Mouse (Mus musculus) heart, adult 2 months (tissue): ENCODE measurements around the gene Foxe1. TPM values are rescaled to one million over a fixed set of nuclear protein-coding genes. Genes with fewer than 3 reads are reported as not detected.

Experiments used
- DNase-seq, 2 experiments: peaks; one replicate each; pipeline ENCODE4 v3.0.0; 2021
- H3K27ac ChIP-seq: fragments of 200-600 bp; 2 replicates; pipeline ENCODE4 v1.8.1; 2022
- H3K27me3 ChIP-seq: fragments of 200-500 bp; 2 replicates; pipeline ENCODE4 v1.6.1; 2012; ENCODE audit warnings: mild to moderate bottlenecking, low read length, inconsistent platforms, mixed read lengths; ENCODE audit not compliant: control insufficient read depth, insufficient read depth
- H3K36me3 ChIP-seq: fragments of 200-500 bp; 2 replicates; pipeline ENCODE4 v1.6.1; 2012; ENCODE audit warnings: low read length, inconsistent platforms; ENCODE audit not compliant: control insufficient read depth, insufficient read depth
- H3K4me1 ChIP-seq: fragments of 200-500 bp; 2 replicates; pipeline ENCODE4 v1.6.1; 2011; ENCODE audit warnings: low read length; ENCODE audit not compliant: control insufficient read depth, insufficient read depth
- H3K4me3 ChIP-seq: fragments of 200-600 bp; 2 replicates; pipeline ENCODE4 v1.8.1; 2022
- H3K79me2 ChIP-seq: fragments of 200-500 bp; replicated peaks from 2 replicates; pipeline ENCODE4 v1.6.1; 2012; ENCODE audit warnings: mild to moderate bottlenecking, inconsistent platforms, low read length, moderate library complexity, mixed read lengths; ENCODE audit not compliant: control insufficient read depth, insufficient read depth
- H3K9ac ChIP-seq: fragments of 200-500 bp; 2 replicates; pipeline ENCODE4 v1.6.1; 2012; ENCODE audit warnings: low read depth, mild to moderate bottlenecking, control low read depth, inconsistent platforms, low read length, mixed read lengths
- CTCF ChIP-seq: fragments of 200-600 bp; IDR thresholded peaks from 2 replicates; pipeline ENCODE4 v1.8.1; 2022; ENCODE audit warnings: antibody characterized with exemption, mild to moderate bottlenecking, moderate library complexity
- EP300 ChIP-seq: fragments of 200-500 bp; IDR thresholded peaks from 2 replicates; pipeline ENCODE4 v1.6.1; 2011; ENCODE audit warnings: low read depth, low read length, control low read depth; ENCODE audit not compliant: insufficient read depth
- POLR2A ChIP-seq: fragments of 200-500 bp; IDR thresholded peaks from 2 replicates; pipeline ENCODE4 v1.6.1; 2011; ENCODE audit warnings: mild to moderate bottlenecking, low read depth, low read length, control low read depth; ENCODE audit not compliant: insufficient read depth
- WGBS: fragments of 180-500 bp; shearing (Covaris S2); methylation state at CpG from one replicate; pipeline ENCODE4 v1.1.7; 2018; 5-methylcytosine and 5-hydroxymethylcytosine counted together
- intact Hi-C: fragments of 180-260 bp; cut with DNase I; formaldehyde crosslinking; loops from one replicate; pipeline ENCODE4 v1.15.1; 2025
- polyA plus RNA-seq: library from polyadenylated mRNA; depleted of rRNA; stranded (reverse); fragments of >200 nt; gene quantifications from 2 replicates; pipeline ENCODE4 v1.2.3, GENCODE M21; 2012
- total RNA-seq, 2 experiments: library from RNA; stranded (reverse); gene quantifications; 2 replicates each; pipeline ENCODE4 v1.2.3; 2021

Foxe1 gene
- total and polyA plus RNA-seq, 3 experiments: not detected

DNA sequence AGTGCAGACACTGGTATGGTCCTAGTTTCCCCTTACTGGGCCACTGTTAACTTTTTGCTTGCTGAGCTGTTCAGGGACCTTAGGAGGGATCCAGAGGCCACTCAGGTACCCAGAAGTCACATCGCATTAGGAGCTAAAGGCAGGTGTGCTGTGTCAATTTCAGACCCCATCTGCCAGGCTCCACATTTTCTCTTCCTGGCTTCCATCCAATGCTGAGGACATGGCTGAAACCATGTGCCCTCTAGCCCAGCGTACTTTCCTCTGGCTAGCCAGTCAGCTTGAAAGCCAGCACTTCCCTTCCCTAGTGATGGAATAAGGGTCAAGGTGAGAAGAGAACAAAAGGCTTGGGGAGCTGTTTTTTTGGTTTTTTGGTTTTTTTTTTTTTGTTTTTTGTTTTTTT, 31.8 kb upstream of the Foxe1 start:
- intact Hi-C loops: no loop called here
- H3K4me3 ChIP-seq: no peak overlapping the region
- no peaks in the 10 kb centered on the region; the same call in 1 of the 2 replicates for H3K4me1 ChIP-seq
- H3K27ac ChIP-seq: no peak overlapping the region
- H3K9ac ChIP-seq: no peak overlapping the region
- H3K79me2 ChIP-seq: no peaks in the 10 kb centered on the region
- no peak for DNase-seq
- no peaks in the 10 kb centered on the region for H3K27me3 ChIP-seq
- TF ChIP-seq EP300 (no peak), CTCF (no peak), POLR2A (no peak)
- H3K36me3 ChIP-seq: no peaks in the 10 kb centered on the region
- 75% methylated on average over 2 of the region's 2 CpGs for WGBS

DNA sequence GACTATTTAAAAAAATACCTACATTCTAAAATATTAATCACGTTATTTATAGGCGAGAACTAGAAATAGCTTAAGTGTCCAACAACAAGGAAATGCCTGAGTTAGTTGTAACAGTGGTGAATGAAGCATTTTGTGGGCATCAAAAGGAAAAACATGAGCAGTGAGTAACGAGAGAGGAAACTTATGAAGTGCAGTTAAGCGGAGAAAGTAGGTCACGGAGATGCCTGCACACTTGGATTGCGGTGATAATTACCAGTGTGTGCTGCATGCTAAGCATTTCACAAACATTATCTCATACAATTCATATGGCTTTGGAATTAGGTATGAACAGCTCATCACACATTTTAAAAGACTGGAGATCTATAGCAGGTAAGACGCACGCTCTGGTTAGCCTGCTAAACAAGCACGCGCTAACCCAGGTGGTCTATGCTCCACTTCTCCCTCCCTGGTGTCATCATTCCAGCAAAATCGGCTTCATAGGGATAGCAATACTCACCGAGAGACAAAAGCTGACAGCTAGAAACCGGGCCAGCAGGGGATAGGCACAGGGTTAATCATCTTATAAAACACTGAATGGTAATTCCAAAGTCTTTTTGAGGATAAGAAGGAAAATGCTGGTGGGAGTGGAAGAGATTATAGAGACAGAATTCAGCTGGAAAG, 21.5 kb upstream of the Foxe1 start:
- Histone ChIP-seq H3K79me2 (no peaks in the 10 kb centered on the region), H3K36me3 (no peaks in the 10 kb centered on the region), H3K4me1 (no peaks in the 10 kb centered on the region), H3K27me3 (peaks cover 2% of the 10 kb centered on the region; the same call in 1 of the 2 replicates), H3K9ac (no peak overlapping the region), H3K4me3 (no peak overlapping the region), H3K27ac (no peak overlapping the region)
- no peak for TF ChIP-seq EP300
- no peak for TF ChIP-seq CTCF
- TF ChIP-seq POLR2A: no peak
- intact Hi-C loops: no loop called here
- 73% methylated on average over 13 of the region's 13 CpGs for WGBS
- DNase-seq: no peak

DNA sequence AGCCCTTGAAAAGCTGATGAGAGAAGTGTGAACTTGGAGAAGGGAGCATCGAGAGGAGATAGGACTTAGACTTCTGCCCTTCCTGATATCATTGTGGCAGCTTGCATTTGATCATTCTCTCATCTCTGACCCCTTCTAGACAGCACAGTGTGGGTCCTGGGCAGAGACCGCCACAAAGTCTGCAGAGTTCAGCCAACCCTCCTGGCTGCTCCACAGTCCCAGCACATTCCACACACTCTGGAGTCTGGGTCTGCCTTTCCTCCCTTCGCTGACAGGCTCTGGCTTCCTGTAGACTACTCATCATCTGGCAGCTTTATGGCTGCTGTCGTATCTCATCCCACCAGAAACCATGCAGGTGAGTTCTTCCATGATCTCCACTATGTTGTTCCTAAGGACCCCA, 20.7 kb upstream of the Foxe1 start:
- Histone ChIP-seq H3K36me3 (no peaks in the 10 kb centered on the region), H3K9ac (no peak overlapping the region), H3K79me2 (no peaks in the 10 kb centered on the region), H3K4me1 (no peaks in the 10 kb centered on the region), H3K27me3 (peaks cover 2% of the 10 kb centered on the region; the same call in 1 of the 2 replicates), H3K4me3 (no peak overlapping the region), H3K27ac (no peak overlapping the region)
- 35% methylated on average over 4 of the region's 4 CpGs for WGBS
- no peak for TF ChIP-seq POLR2A
- TF ChIP-seq CTCF: no peak
- no peak for TF ChIP-seq EP300
- intact Hi-C loops: no loop called here
- DNase-seq: no peak

- Histone ChIP-seq H3K27ac (no peak overlapping the region), H3K4me3 (no peak overlapping the region), H3K36me3 (no peaks in the 10 kb centered on the region), H3K4me1 (no peaks in the 10 kb centered on the region), H3K27me3 (no peaks in the 10 kb centered on the region), H3K79me2 (no peaks in the 10 kb centered on the region), H3K9ac (no peak overlapping the region)
- intact Hi-C loops: no loop called here
- DNase-seq: no peak
- WGBS: 62% methylated on average over 3 of the region's 3 CpGs
- TF ChIP-seq POLR2A: no peak
- TF ChIP-seq CTCF: no peak
These were observed 14.5 kb upstream of the Foxe1 start for GRCm38 (mm10) chr4:46328906-46329305.

DNA sequence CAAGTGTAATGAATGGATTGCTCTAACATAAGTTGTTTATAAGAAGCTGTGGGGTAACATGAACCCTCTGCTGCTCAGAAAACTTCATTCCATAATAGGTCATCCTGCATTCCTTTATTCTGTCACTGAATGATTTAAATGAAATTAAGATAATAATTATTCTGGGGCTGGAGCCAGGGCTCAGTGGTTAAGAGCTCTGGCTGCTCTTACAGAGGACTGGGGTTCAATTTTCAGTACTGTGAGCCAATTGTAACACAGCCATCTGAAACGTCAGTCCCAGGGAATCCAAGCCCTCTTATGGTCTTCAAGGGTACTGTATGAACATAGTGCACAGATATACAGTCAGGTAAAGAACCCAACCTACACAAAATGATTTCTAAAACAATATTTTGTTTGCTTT, 7.6 kb upstream of the Foxe1 start:
- no peak for DNase-seq
- H3K79me2 ChIP-seq: no peaks in the 10 kb centered on the region
- no peak overlapping the region for H3K27ac ChIP-seq
- peaks cover 9% of the 10 kb centered on the region for H3K27me3 ChIP-seq
- 15% methylated on average over 1 of the region's 1 CpGs for WGBS
- no peak for TF ChIP-seq POLR2A
- TF ChIP-seq EP300: no peak
- no peak for TF ChIP-seq CTCF
- intact Hi-C loops: no loop called here
- no peaks in the 10 kb centered on the region for H3K36me3 ChIP-seq
- no peak overlapping the region for H3K4me3 ChIP-seq
- no peak overlapping the region for H3K9ac ChIP-seq
- peaks cover 2% of the 10 kb centered on the region; the same call in 1 of the 2 replicates for H3K4me1 ChIP-seq

GRCm38 (mm10) chr4:46337990-46338389, 5.4 kb upstream of the Foxe1 start:
- H3K4me1 ChIP-seq: peaks cover 2% of the 10 kb centered on the region; the same call in 1 of the 2 replicates
- intact Hi-C loops: no loop called here
- no peak overlapping the region for H3K27ac ChIP-seq
- TF ChIP-seq CTCF (no peak), EP300 (no peak), POLR2A (no peak)
- H3K4me3 ChIP-seq: no peak overlapping the region
- H3K79me2 ChIP-seq: no peaks in the 10 kb centered on the region
- no peaks in the 10 kb centered on the region for H3K36me3 ChIP-seq
- 4% methylated on average over 3 of the region's 3 CpGs for WGBS
- H3K9ac ChIP-seq: no peak overlapping the region
- DNase-seq: peak in 1 of 2 experiments; percentile 15
- peaks cover 12% of the 10 kb centered on the region for H3K27me3 ChIP-seq
